Mouse (Mus musculus) midbrain, postnatal 0 days (tissue): ENCODE data around the gene Gm10382. TPM values are rescaled to one million over a fixed set of nuclear protein-coding genes. Genes with fewer than 3 reads are reported as not detected.
"Not testable (repeated sequence)": the region's sequence is repeated elsewhere in the genome, so short reads cannot be mapped to it uniquely, and the experiment has no call there.

Experiments used
- ATAC-seq: fragments of 200-750 bp; cut with Nextera tagmentation; 2 replicates; pipeline ENCODE4 v1.8.0; 2017; ENCODE audit warnings: moderate number of reproducible peaks, mild to moderate bottlenecking, moderate TSS enrichment, moderate library complexity; ENCODE audit not compliant: low FRiP score
- DNase-seq: peaks from one replicate; pipeline ENCODE4 v3.0.0-alpha.2; 2015; ENCODE audit warnings: low spot score
- H3K27ac ChIP-seq: fragments of 300-500 bp; sonication (generic); 2 replicates; pipeline ENCODE4 v1.5.1; 2014; ENCODE audit warnings: low read depth, mild to moderate bottlenecking, low read length, mixed read lengths
- H3K27me3 ChIP-seq: fragments of 300-500 bp; sonication (generic); 2 replicates; pipeline ENCODE4 v1.6.1; 2014; ENCODE audit warnings: low read length, control low read depth, mixed read lengths; ENCODE audit not compliant: insufficient read depth
- H3K36me3 ChIP-seq: fragments of 300-500 bp; sonication (generic); 2 replicates; pipeline ENCODE4 v1.6.1; 2014; ENCODE audit warnings: low read length, control low read depth, mixed read lengths; ENCODE audit not compliant: insufficient read depth
- H3K4me1 ChIP-seq: fragments of 300-500 bp; sonication (generic); 2 replicates; pipeline ENCODE4 v1.6.1; 2014; ENCODE audit warnings: mild to moderate bottlenecking, control low read depth, antibody characterized with exemption, low read length, mixed read lengths; ENCODE audit not compliant: insufficient read depth
- H3K4me2 ChIP-seq: fragments of 300-500 bp; sonication (generic); 2 replicates; pipeline ENCODE4 v1.6.1; 2014; ENCODE audit warnings: low read depth, mild to moderate bottlenecking, low read length, mixed read lengths; ENCODE audit not compliant: poor library complexity, severe bottlenecking
- H3K4me3 ChIP-seq: fragments of 300-500 bp; sonication (generic); 2 replicates; pipeline ENCODE4 v1.5.1; 2014; ENCODE audit warnings: low read depth, mild to moderate bottlenecking, low read length, moderate library complexity
- H3K9ac ChIP-seq: fragments of 300-500 bp; sonication (generic); replicated peaks from 2 replicates; pipeline ENCODE4 v1.6.1; 2014; ENCODE audit warnings: mild to moderate bottlenecking, low read length, moderate library complexity, mixed read lengths; ENCODE audit not compliant: poor library complexity, severe bottlenecking
- H3K9me3 ChIP-seq: fragments of 300-500 bp; sonication (generic); 2 replicates; pipeline ENCODE4 v1.6.1; 2016; ENCODE audit warnings: low read length, control low read depth
- CTCF ChIP-seq: IDR thresholded peaks from 2 replicates; pipeline ENCODE4 v1.5.1; 2016; ENCODE audit warnings: antibody characterized with exemption, mild to moderate bottlenecking
- WGBS: fragments of 180-500 bp; shearing (Covaris S2); extraction: QIAGEN DNeasy Blood & Tissue Kit; methylation state at CpG from one replicate; pipeline ENCODE4 v1.1.7; 2014; 5-methylcytosine and 5-hydroxymethylcytosine counted together
- polyA plus RNA-seq: library from polyadenylated mRNA; unstranded; fragments of >200 nt; fragmentation: Nextera tagmentation; extraction: Ambion mirVana; gene quantifications from 2 replicates; pipeline ENCODE4 v1.2.1, GENCODE M21; 2015
- total RNA-seq: library from RNA; depleted of rRNA; stranded (reverse); fragments of >200 nt; gene quantifications from 2 replicates; pipeline ENCODE4 v1.2.3, GENCODE M21; 2014

Gm10382 gene
- total and polyA plus RNA-seq, 2 experiments from 2014 or later, result 0.83 TPM; not detected in 1

GRCm38 (mm10) chr5:125389579-125390441 is 688 bp downstream of the Gm10382 start, which contains the start of gene Ubc:
TSS of gene Ubc (minus strand) at chr5:125390202.
- Histone ChIP-seq H3K27me3 (no peaks in the 10 kb centered on the region), H3K4me2 (peak within 1 kb of the TSS; percentile 97), H3K27ac (peak within 1 kb of the TSS; percentile 99), H3K9me3 (no peaks in the 10 kb centered on the region), H3K4me3 (peak within 1 kb of the TSS; percentile 100), H3K36me3 (peaks cover 6% of the 10 kb centered on the region), H3K9ac (peak within 1 kb of the TSS; percentile 97), H3K4me1 (peaks cover 20% of the 10 kb centered on the region)
- WGBS, result under 1% methylated on average over 66 of the region's 69 CpGs
- DNase-seq (peak; percentile 93), ATAC-seq (peak; percentile 71)
- no peak for TF ChIP-seq CTCF

GRCm38 (mm10) chr5:125390906-125391477 is 1.9 kb downstream of the Gm10382 start:
- ATAC-seq (no peak), DNase-seq (no peak)
- Histone ChIP-seq H3K9ac (no peak overlapping the region), H3K27me3 (no peaks in the 10 kb centered on the region), H3K4me2 (no peak overlapping the region), H3K9me3 (no peaks in the 10 kb centered on the region), H3K4me3 (no peak overlapping the region), H3K4me1 (peaks cover 18% of the 10 kb centered on the region; the same call in 1 of the 2 replicates), H3K27ac (peak overlapping the region; percentile 99), H3K36me3 (peaks cover under 1% of the 10 kb centered on the region; the same call in 1 of the 2 replicates)
- WGBS, result 90% methylated on average over 3 of the region's 3 CpGs
- TF ChIP-seq CTCF, result no peak

DNA sequence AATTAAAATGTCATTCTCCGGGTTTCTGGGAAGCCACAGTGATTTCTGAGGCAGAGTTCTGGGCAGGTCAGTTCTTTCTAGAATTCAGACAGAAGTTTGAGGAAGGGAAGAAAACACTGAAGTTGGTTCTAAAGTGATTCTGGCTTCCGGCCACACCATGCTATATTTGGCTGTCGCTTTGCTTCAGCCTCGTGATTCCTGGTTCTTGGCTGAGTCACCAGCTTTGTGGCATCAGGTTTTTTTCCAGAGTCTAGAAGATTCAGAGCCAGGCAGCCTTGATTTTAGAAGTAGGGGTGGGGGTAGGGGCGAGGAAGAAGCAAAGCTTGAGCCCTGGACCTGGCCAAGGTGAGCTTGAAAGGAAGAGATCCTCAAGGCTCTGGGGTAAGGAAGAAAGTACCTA is 2.5 kb downstream of the Gm10382 start:
- 80% methylated on average over 5 of the region's 5 CpGs for WGBS
- Histone ChIP-seq H3K4me1 (peaks cover 18% of the 10 kb centered on the region; the same call in 1 of the 2 replicates), H3K36me3 (no peaks in the 10 kb centered on the region), H3K4me3 (no peak overlapping the region), H3K27ac (no peak overlapping the region; the same call in 1 of the 2 replicates), H3K9me3 (no peaks in the 10 kb centered on the region), H3K9ac (no peak overlapping the region), H3K27me3 (no peaks in the 10 kb centered on the region), H3K4me2 (no peak overlapping the region)
- ATAC-seq (no peak), DNase-seq (peak; percentile 61)
- no peak for TF ChIP-seq CTCF

DNA sequence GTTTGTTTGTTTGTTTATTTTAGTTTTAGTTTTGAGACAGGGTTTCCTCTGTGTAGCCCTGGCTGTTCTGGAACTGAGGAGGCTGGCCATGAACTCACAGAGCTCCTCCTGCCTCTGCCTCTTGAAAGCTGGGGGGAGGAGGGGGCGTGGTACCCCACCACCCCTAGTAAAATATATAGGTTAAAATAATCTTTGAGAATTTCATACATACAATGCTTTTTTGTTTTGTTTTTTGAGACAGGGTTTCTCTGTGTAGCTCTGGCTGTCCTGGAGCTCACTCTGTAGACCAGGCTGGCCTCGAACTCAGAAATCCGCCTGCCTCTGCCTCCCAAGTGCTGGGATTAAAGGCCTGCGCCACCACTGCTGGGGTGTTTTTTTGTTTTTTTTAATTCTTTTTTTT is 3.1 kb downstream of the Gm10382 start:
- H3K4me2 ChIP-seq, ATAC-seq, H3K27me3 ChIP-seq, H3K4me3 ChIP-seq, H3K9ac ChIP-seq, H3K9me3 ChIP-seq, DNase-seq, H3K36me3 ChIP-seq: not testable (repeated sequence)
- peak overlapping the region; percentile 96 for H3K27ac ChIP-seq
- peaks cover 18% of the 10 kb centered on the region; the same call in 1 of the 2 replicates for H3K4me1 ChIP-seq
- WGBS, result 89% methylated on average over 4 of the region's 4 CpGs

- DNase-seq, result no peak
- peak overlapping the region; percentile 96 for H3K27ac ChIP-seq
- peak overlapping the region; percentile 45; the same call in 1 of the 2 replicates for H3K4me2 ChIP-seq
- TF ChIP-seq CTCF, result no peak
- no peaks in the 10 kb centered on the region for H3K9me3 ChIP-seq
- no peaks in the 10 kb centered on the region for H3K27me3 ChIP-seq
- 17% methylated on average over 1 of the region's 1 CpGs for WGBS
- no peaks in the 10 kb centered on the region for H3K36me3 ChIP-seq
- no peak overlapping the region for H3K4me3 ChIP-seq
- peak overlapping the region; percentile 34; the same call in 1 of the 2 replicates for H3K9ac ChIP-seq
- H3K4me1 ChIP-seq, result peaks cover 18% of the 10 kb centered on the region; the same call in 1 of the 2 replicates
- peak; percentile 2; the same call in 1 of the 2 replicates for ATAC-seq
Measured at GRCm38 (mm10) chr5:125392618-125392976, 3.5 kb downstream of the Gm10382 start.
